Mouse (Mus musculus) fat pad, adult 2 months (tissue): Measurements from ENCODE around the gene Fastk.

Experiments
- DNase-seq: peaks from one replicate; pipeline ENCODE4 v3.0.0-alpha.2; 2011; ENCODE audit warnings: low read depth, low spot score; ENCODE audit errors: extremely low read depth

The Fastk gene

GRCm38 (mm10) chr5:24444746-24445427 lies at the start of gene Fastk:
Gene Fastk (minus strand): TSS chr5:24445287.
- peak; percentile 26 for DNase-seq

GRCm38 (mm10) chr5:24492546-24493285 lies 47.6 kb upstream of the Fastk start:
- no peak for DNase-seq

- no peak for DNase-seq
These were observed 45.4 kb upstream of the Fastk start for GRCm38 (mm10) chr5:24490413-24490920.

- no peak for DNase-seq
These were observed 41.7 kb upstream of the Fastk start for GRCm38 (mm10) chr5:24486738-24487137.

GRCm38 (mm10) chr5:24486097-24486496 lies 41.0 kb upstream of the Fastk start:
- DNase-seq, result no peak

GRCm38 (mm10) chr5:24484963-24485362 lies 39.9 kb upstream of the Fastk start:
- DNase-seq, result no peak

- no peak for DNase-seq
These were observed 38.2 kb upstream of the Fastk start for GRCm38 (mm10) chr5:24483326-24483725.

GRCm38 (mm10) chr5:24482247-24483079 lies 37.4 kb upstream of the Fastk start:
- DNase-seq, result no peak

GRCm38 (mm10) chr5:24481647-24482046 lies 36.6 kb upstream of the Fastk start:
- DNase-seq, result no peak

- DNase-seq, result no peak
These were observed 32.8 kb upstream of the Fastk start for GRCm38 (mm10) chr5:24477909-24478308.

- peak; percentile 88 for DNase-seq
These were observed 30.6 kb upstream of the Fastk start for GRCm38 (mm10) chr5:24475476-24476241.

- DNase-seq, result no peak
These were observed 29.7 kb upstream of the Fastk start for GRCm38 (mm10) chr5:24474723-24475261.

GRCm38 (mm10) chr5:24474025-24474722 lies 29.1 kb upstream of the Fastk start:
- no peak for DNase-seq

GRCm38 (mm10) chr5:24472884-24473619 lies 28.0 kb upstream of the Fastk start:
- no peak for DNase-seq

GRCm38 (mm10) chr5:24470600-24470999 lies 25.5 kb upstream of the Fastk start:
- no peak for DNase-seq

- no peak for DNase-seq
These were observed 21.7 kb upstream of the Fastk start for GRCm38 (mm10) chr5:24466762-24467161.

- no peak for DNase-seq
These were observed 10.5 kb upstream of the Fastk start for GRCm38 (mm10) chr5:24455613-24456012.

GRCm38 (mm10) chr5:24455076-24455475 lies 10.0 kb upstream of the Fastk start:
- no peak for DNase-seq

- no peak for DNase-seq
These were observed 8.9 kb upstream of the Fastk start for GRCm38 (mm10) chr5:24453985-24454303.
